Mouse (Mus musculus) MEL (cell line): ENCODE measurements around the gene Plrg1. TPM values are rescaled to one million over a fixed set of nuclear protein-coding genes. Genes with fewer than 3 reads are reported as not detected.

Experiments
- DNase-seq: peaks from one replicate; pipeline ENCODE4 v3.0.0; 2011; ENCODE audit warnings: low read depth, low spot score
- H3K27ac ChIP-seq: 2 replicates; pipeline ENCODE4 v1.5.1; 2012; ENCODE audit warnings: low read depth, mild to moderate bottlenecking, control low read depth, low read length, moderate library complexity; ENCODE audit not compliant: control insufficient read depth
- H3K27me3 ChIP-seq, 2 experiments: fragments of 150-350 bp in 1 of 2; sonication (generic) in 1 of 2; 2 replicates each; pipeline ENCODE4 v1.6.1; 2012; ENCODE audit warnings: low read length in 2 of 2, mild to moderate bottlenecking in 2 of 2, improper control_type of control experiment in 1 of 2, moderate library complexity in 1 of 2; ENCODE audit not compliant: insufficient read depth in 2 of 2, control insufficient read depth in 1 of 2
- H3K36me3 ChIP-seq, 2 experiments: 2 replicates each; pipeline ENCODE4 v1.6.1; 2012 to 2014; ENCODE audit warnings: low read length in 2 of 2, improper control_type of control experiment in 1 of 2, inconsistent platforms in 1 of 2, mild to moderate bottlenecking in 1 of 2; ENCODE audit not compliant: insufficient read depth in 2 of 2, control insufficient read depth in 1 of 2
- H3K4me1 ChIP-seq, 2 experiments: fragments of 150-350 bp in 1 of 2; sonication (generic) in 1 of 2; 2 replicates each; pipeline ENCODE4 v1.6.1; 2012; ENCODE audit warnings: low read length in 2 of 2, improper control_type of control experiment in 1 of 2, mild to moderate bottlenecking in 1 of 2; ENCODE audit not compliant: insufficient read depth in 2 of 2, control insufficient read depth in 1 of 2
- H3K4me3 ChIP-seq, 2 experiments: fragments of 150-350 bp in 1 of 2; sonication (generic) in 1 of 2; 2 replicates each; pipeline ENCODE4 v1.5.1; 2012; ENCODE audit warnings: low read depth in 2 of 2, low read length in 2 of 2, mild to moderate bottlenecking in 2 of 2, moderate library complexity in 2 of 2, control low read depth in 1 of 2, improper control_type of control experiment in 1 of 2; ENCODE audit not compliant: control insufficient read depth in 1 of 2, insufficient read depth in 1 of 2
- H3K79me2 ChIP-seq: 2 replicates; pipeline ENCODE4 v1.6.1; 2012; ENCODE audit warnings: mild to moderate bottlenecking, low read length, moderate library complexity; ENCODE audit not compliant: control insufficient read depth, poor library complexity, insufficient read depth
- H3K9ac ChIP-seq: 2 replicates; pipeline ENCODE4 v1.6.1; 2012; ENCODE audit warnings: low read depth, mild to moderate bottlenecking, control low read depth, low read length, moderate library complexity; ENCODE audit not compliant: control insufficient read depth, poor library complexity, severe bottlenecking
- H3K9me3 ChIP-seq: fragments of 150-350 bp; sonication (generic); replicated peaks from 2 replicates; pipeline ENCODE4 v1.6.1; 2012; ENCODE audit warnings: mild to moderate bottlenecking, low read length, improper control_type of control experiment, moderate library complexity; ENCODE audit not compliant: insufficient read depth
- BHLHE40 ChIP-seq: IDR thresholded peaks from 2 replicates; pipeline ENCODE4 v1.6.1; 2012; ENCODE audit warnings: low read depth, mild to moderate bottlenecking, inconsistent platforms, low read length, improper control_type of control experiment, borderline replicate concordance
- CHD2 ChIP-seq: IDR thresholded peaks from 2 replicates; pipeline ENCODE4 v1.6.1; 2011; ENCODE audit warnings: low read length, improper control_type of control experiment
- E2F4 ChIP-seq: IDR thresholded peaks from 2 replicates; pipeline ENCODE4 v1.6.1; 2011; ENCODE audit warnings: low read depth, low read length, improper control_type of control experiment, borderline replicate concordance
- ELF1 ChIP-seq: IDR thresholded peaks from 2 replicates; pipeline ENCODE4 v1.6.1; 2014; ENCODE audit warnings: low read depth, mild to moderate bottlenecking, inconsistent platforms, low read length, improper control_type of control experiment, moderate library complexity
- JUND ChIP-seq: IDR thresholded peaks from 2 replicates; pipeline ENCODE4 v1.6.1; 2011; ENCODE audit warnings: low read depth, mild to moderate bottlenecking, improper control_type of control experiment, low read length
- KAT2A ChIP-seq: conservative IDR thresholded peaks from 2 replicates; pipeline ENCODE4 v1.6.1; 2012; ENCODE audit warnings: low read depth, low read length, improper control_type of control experiment, inconsistent platforms
- MAFK ChIP-seq: IDR thresholded peaks from 2 replicates; pipeline ENCODE4 v1.6.1; 2011; ENCODE audit warnings: low read depth, mild to moderate bottlenecking, low read length, improper control_type of control experiment, borderline replicate concordance
- MAX ChIP-seq: IDR thresholded peaks from 2 replicates; pipeline ENCODE4 v1.6.1; 2011; ENCODE audit warnings: low read length, improper control_type of control experiment
- MEF2A ChIP-seq: IDR thresholded peaks from 2 replicates; pipeline ENCODE4 v1.6.1; 2014; ENCODE audit warnings: low read depth, mild to moderate bottlenecking, inconsistent platforms, low read length, improper control_type of control experiment; ENCODE audit not compliant: poor library complexity, insufficient replicate concordance, severe bottlenecking; ENCODE audit errors: extremely low read depth
- MYB ChIP-seq: IDR thresholded peaks from 2 replicates; pipeline ENCODE4 v1.6.1; 2011; ENCODE audit warnings: mild to moderate bottlenecking, low read depth, low read length, improper control_type of control experiment
- MYC ChIP-seq: IDR thresholded peaks from 2 replicates; pipeline ENCODE4 v1.6.1; 2011; ENCODE audit warnings: low read depth, mild to moderate bottlenecking, low read length, improper control_type of control experiment, moderate library complexity
- NELFE ChIP-seq: IDR thresholded peaks from 2 replicates; pipeline ENCODE4 v1.6.1; 2011; ENCODE audit warnings: low read depth, low read length, improper control_type of control experiment
- NRF1 ChIP-seq: IDR thresholded peaks from 2 replicates; pipeline ENCODE4 v1.6.1; 2014; ENCODE audit warnings: low read depth, mild to moderate bottlenecking, inconsistent platforms, low read length, improper control_type of control experiment, moderate library complexity; ENCODE audit not compliant: poor library complexity, insufficient read depth, severe bottlenecking
- RCOR1 ChIP-seq: IDR thresholded peaks from 2 replicates; pipeline ENCODE4 v1.6.1; 2012; ENCODE audit warnings: low read depth, mild to moderate bottlenecking, inconsistent platforms, low read length, improper control_type of control experiment
- SIN3A ChIP-seq: IDR thresholded peaks from 2 replicates; pipeline ENCODE4 v1.6.1; 2012; ENCODE audit warnings: low read length, improper control_type of control experiment, inconsistent platforms
- SMC3 ChIP-seq: IDR thresholded peaks from 2 replicates; pipeline ENCODE4 v1.6.1; 2011; ENCODE audit warnings: low read depth, low read length, improper control_type of control experiment
- TCF12 ChIP-seq: IDR thresholded peaks from 2 replicates; pipeline ENCODE4 v1.6.1; 2014; ENCODE audit warnings: low read depth, mild to moderate bottlenecking, inconsistent platforms, low read length, improper control_type of control experiment, moderate library complexity
- ZC3H11A ChIP-seq: IDR thresholded peaks from 2 replicates; pipeline ENCODE4 v1.6.1; 2012; ENCODE audit warnings: low read depth, mild to moderate bottlenecking, inconsistent platforms, low read length, improper control_type of control experiment
- ZKSCAN1 ChIP-seq: IDR thresholded peaks from 2 replicates; pipeline ENCODE4 v1.6.1; 2012; ENCODE audit warnings: low read depth, mild to moderate bottlenecking, inconsistent platforms, low read length, improper control_type of control experiment, moderate library complexity
- ZMIZ1 ChIP-seq: IDR thresholded peaks from 2 replicates; pipeline ENCODE4 v1.6.1; 2012; ENCODE audit warnings: low read depth, mild to moderate bottlenecking, inconsistent platforms, low read length, improper control_type of control experiment, moderate library complexity
- ZNF384 ChIP-seq: IDR thresholded peaks from 2 replicates; pipeline ENCODE4 v1.6.1; 2012; ENCODE audit warnings: low read depth, mild to moderate bottlenecking, inconsistent platforms, low read length, improper control_type of control experiment
- polyA plus RNA-seq, 2 experiments: library from polyadenylated mRNA; stranded (reverse) in 1 of 2; unstranded in 1 of 2; fragments of >175 nt in 1 of 2; fragments of >200 nt in 1 of 2; gene quantifications; 2 replicates each; pipeline versions ENCODE4 v1.2.1 to v1.2.4; 2012; ENCODE audit warnings: low replicate concordance in 2 of 2, low read depth in 1 of 2; ENCODE audit not compliant: insufficient read length in 2 of 2, insufficient read depth in 1 of 2, missing spikeins in 1 of 2
- total RNA-seq: library from RNA; depleted of rRNA; stranded (reverse); fragments of 300-350 nt; gene quantifications from 2 replicates; pipeline ENCODE4 v1.2.3, GENCODE M21; 2012

Plrg1 gene
- total and polyA plus RNA-seq, 3 experiments, result 85.6 to 88.8 TPM; not detected in 1

DNA sequence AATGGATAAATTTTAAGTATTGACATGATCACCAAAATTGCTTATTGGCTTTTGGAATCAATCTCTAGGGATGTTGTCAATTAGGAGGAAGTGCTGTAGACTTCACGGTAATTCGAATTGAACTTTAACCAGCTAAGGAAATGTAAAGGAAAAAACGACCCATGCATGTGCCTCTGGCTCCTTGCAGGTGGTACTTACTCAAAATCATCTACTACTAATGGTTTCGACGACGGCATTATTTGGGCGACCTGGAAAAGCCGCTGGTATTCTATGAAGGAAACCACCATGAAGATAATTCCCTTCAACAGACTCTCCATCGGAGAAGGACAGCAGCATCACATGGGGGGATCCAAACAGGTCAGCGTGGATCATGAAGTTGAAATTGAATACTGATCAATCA, 41.4 kb upstream of the Plrg1 start:
- Histone ChIP-seq H3K36me3 (no peaks in the 10 kb centered on the region), H3K79me2 (no peaks in the 10 kb centered on the region), H3K9ac (no peak overlapping the region), H3K9me3 (no peaks in the 10 kb centered on the region), H3K27me3 (peaks cover 0 to 2% of the 10 kb centered on the region in 2 experiments; a peak in 1 of 4 replicates)
- TF ChIP-seq ELF1 (no peak), RCOR1 (no peak), BHLHE40 (no peak), TCF12 (no peak), ZNF384 (no peak), CHD2 (no peak), E2F4 (no peak), ZC3H11A (no peak), MYB (no peak), NELFE (no peak), ZMIZ1 (no peak), NRF1 (no peak), ZKSCAN1 (no peak), SIN3A (no peak), JUND (no peak), MAX (no peak), KAT2A (no peak), MYC (no peak), SMC3 (no peak)
- TF ChIP-seq, all 39 proteins: peak for 0
- no peak overlapping the region for H3K27ac ChIP-seq
- no peaks in the 10 kb centered on the region for H3K4me1 ChIP-seq
- H3K4me3 ChIP-seq, result no peak overlapping the region
- no peak for DNase-seq

GRCm38 (mm10) chr3:83016236-83016635, 39.1 kb upstream of the Plrg1 start:
- no peak for TF ChIP-seq MAFK
- TF ChIP-seq MEF2A, result no peak
- TF ChIP-seq KAT2A, result no peak
- no peak for TF ChIP-seq MAX
- TF ChIP-seq, all 39 proteins: peak for 0
- Histone ChIP-seq H3K9ac (no peak overlapping the region), H3K27me3 (peaks cover 0 to 2% of the 10 kb centered on the region in 2 experiments; a peak in 1 of 4 replicates), H3K79me2 (no peaks in the 10 kb centered on the region), H3K27ac (no peak overlapping the region), H3K9me3 (no peaks in the 10 kb centered on the region), H3K4me1 (no peaks in the 10 kb centered on the region), H3K4me3 (no peak overlapping the region), H3K36me3 (no peaks in the 10 kb centered on the region)
- DNase-seq, result no peak
